Mouse (Mus musculus) forebrain, postnatal 0 days (tissue): Measurements from ENCODE around the gene Rela. TPM values are rescaled to one million over a fixed set of nuclear protein-coding genes. Genes with fewer than 3 reads are reported as not detected.

Experiments
- ATAC-seq: fragments of 200-750 bp; cut with Nextera tagmentation; 2 replicates; pipeline ENCODE4 v1.8.0; 2017; ENCODE audit warnings: mild to moderate bottlenecking, moderate library complexity
- DNase-seq: peaks from one replicate; pipeline ENCODE4 v3.0.0-alpha.2; 2015
- H3K27ac ChIP-seq: fragments of 300-500 bp; sonication (generic); 2 replicates; pipeline ENCODE4 v1.5.1; 2014; ENCODE audit warnings: low read depth, mild to moderate bottlenecking, antibody characterized with exemption, low read length, moderate library complexity, mixed read lengths
- H3K27me3 ChIP-seq: fragments of 300-500 bp; sonication (generic); 2 replicates; pipeline ENCODE4 v1.6.1; 2014; ENCODE audit warnings: mild to moderate bottlenecking, low read length, mixed read lengths; ENCODE audit not compliant: insufficient read depth
- H3K36me3 ChIP-seq: fragments of 300-500 bp; sonication (generic); 2 replicates; pipeline ENCODE4 v1.6.1; 2014; ENCODE audit warnings: mild to moderate bottlenecking, moderate library complexity; ENCODE audit not compliant: insufficient read depth
- H3K4me1 ChIP-seq: fragments of 300-500 bp; sonication (generic); 2 replicates; pipeline ENCODE4 v1.6.1; 2014; ENCODE audit warnings: antibody characterized with exemption; ENCODE audit not compliant: insufficient read depth
- H3K4me2 ChIP-seq: fragments of 300-500 bp; sonication (generic); 2 replicates; pipeline ENCODE4 v1.6.1; 2014; ENCODE audit warnings: low read depth, mild to moderate bottlenecking, moderate library complexity
- H3K4me3 ChIP-seq: fragments of 300-500 bp; sonication (generic); 2 replicates; pipeline ENCODE4 v1.5.1; 2014; ENCODE audit warnings: low read depth, low read length, mixed read lengths
- H3K9ac ChIP-seq: fragments of 300-500 bp; sonication (generic); 2 replicates; pipeline ENCODE4 v1.6.1; 2014; ENCODE audit warnings: mild to moderate bottlenecking
- H3K9me3 ChIP-seq: fragments of 300-500 bp; sonication (generic); 2 replicates; pipeline ENCODE4 v1.6.1; 2016; ENCODE audit warnings: low read length
- CTCF ChIP-seq: sonication (generic); IDR thresholded peaks from 2 replicates; pipeline ENCODE4 v1.5.1; 2016; ENCODE audit warnings: antibody characterized with exemption, control low read depth, low read depth
- WGBS: fragments of 180-500 bp; shearing (Covaris S2); extraction: QIAGEN DNeasy Blood & Tissue Kit; methylation state at CpG from one replicate; pipeline ENCODE4 v1.1.7; 2014; 5-methylcytosine and 5-hydroxymethylcytosine counted together
- polyA plus RNA-seq: library from polyadenylated mRNA; unstranded; fragments of >200 nt; fragmentation: Nextera tagmentation; extraction: Ambion mirVana; gene quantifications from 2 replicates; pipeline ENCODE4 v1.2.1, GENCODE M21; 2015
- total RNA-seq: library from RNA; depleted of rRNA; stranded (reverse); fragments of >200 nt; gene quantifications from 2 replicates; pipeline ENCODE4 v1.2.3, GENCODE M21; 2014

The Rela gene
- total and polyA plus RNA-seq, 2 experiments from 2014 or later = 32.3 to 34.8 TPM

DNA sequence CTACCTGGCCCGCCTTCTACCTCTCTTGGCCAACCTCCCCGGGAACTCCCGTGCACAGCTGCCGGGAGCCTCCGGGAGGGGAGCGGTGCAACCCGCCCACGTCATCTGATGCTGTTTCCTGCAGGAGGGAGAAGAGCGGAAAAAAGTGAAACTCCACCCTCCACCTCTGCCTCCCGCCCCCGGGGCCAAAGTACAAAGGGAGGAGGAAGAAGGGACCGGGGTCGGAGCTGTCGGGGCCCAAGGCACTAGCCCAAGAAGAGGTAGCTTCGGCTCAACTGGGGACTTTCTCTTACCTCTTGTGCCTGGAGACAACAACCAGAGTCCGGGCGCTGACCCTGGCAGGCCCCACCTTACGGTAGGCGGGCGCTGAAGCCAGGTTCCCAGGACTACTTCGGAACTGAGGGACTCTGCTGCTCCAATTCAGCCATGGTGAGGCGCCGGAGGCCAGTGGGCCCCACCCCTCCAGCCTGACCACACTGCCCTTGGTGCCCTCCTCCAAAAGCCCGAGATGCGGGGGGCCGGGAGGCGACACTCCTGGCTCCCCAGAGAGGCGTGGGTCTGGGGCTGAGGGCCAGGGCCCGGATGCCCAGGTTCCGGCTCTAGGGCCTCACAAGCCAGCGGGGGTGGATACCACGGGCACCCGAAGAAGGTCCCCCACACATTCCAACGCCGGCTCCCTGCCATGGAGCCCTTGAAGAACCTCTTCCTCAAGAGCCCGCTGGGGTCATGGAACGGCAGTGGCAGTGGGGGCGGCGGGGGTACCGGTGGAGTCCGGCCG lies 52.5 kb downstream of the Rela start:
- peak overlapping the region; percentile 69 for H3K27ac ChIP-seq
- peak overlapping the region; percentile 69 for H3K4me3 ChIP-seq
- ATAC-seq (peak; percentile 13; the same call in 1 of the 2 replicates), DNase-seq (peak; percentile 61)
- H3K36me3 ChIP-seq = peaks cover 29% of the 10 kb centered on the region
- TF ChIP-seq CTCF = no peak
- H3K4me2 ChIP-seq = peak overlapping the region; percentile 97
- WGBS = 13% methylated on average over 42 of the region's 42 CpGs
- no peaks in the 10 kb centered on the region for H3K9me3 ChIP-seq
- H3K27me3 ChIP-seq = no peaks in the 10 kb centered on the region
- peak overlapping the region; percentile 68 for H3K9ac ChIP-seq
- H3K4me1 ChIP-seq = peaks cover 17% of the 10 kb centered on the region

GRCm38 (mm10) chr19:5690343-5690735 lies 53.1 kb downstream of the Rela start:
- no peaks in the 10 kb centered on the region for H3K9me3 ChIP-seq
- peaks cover 17% of the 10 kb centered on the region for H3K4me1 ChIP-seq
- no peaks in the 10 kb centered on the region for H3K27me3 ChIP-seq
- no peak for TF ChIP-seq CTCF
- H3K27ac ChIP-seq = no peak overlapping the region
- peak overlapping the region; percentile 97 for H3K4me2 ChIP-seq
- ATAC-seq (no peak), DNase-seq (no peak)
- peak overlapping the region; percentile 68 for H3K9ac ChIP-seq
- H3K4me3 ChIP-seq = peak overlapping the region; percentile 69
- WGBS = 72% methylated on average over 15 of the region's 15 CpGs
- H3K36me3 ChIP-seq = peaks cover 23% of the 10 kb centered on the region

DNA sequence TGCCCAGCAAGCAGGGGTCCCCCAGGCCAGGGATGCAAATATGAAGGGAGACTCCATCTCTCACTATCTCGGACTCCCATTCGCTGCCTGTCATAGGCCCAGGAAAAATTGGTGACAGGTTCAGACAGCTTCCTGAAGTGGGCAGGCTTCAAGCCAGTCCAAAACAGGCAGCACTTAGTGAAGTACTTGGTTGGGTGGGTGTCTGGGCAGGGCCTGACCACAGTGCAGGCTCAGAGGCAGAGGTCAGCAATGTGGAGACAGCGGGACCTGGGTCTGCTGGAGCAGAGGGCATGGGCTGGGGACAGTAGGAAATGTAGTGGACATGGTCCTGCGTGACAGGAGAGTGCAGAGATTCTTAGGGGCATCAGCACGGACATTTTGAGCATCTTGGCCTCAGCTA lies 54.3 kb downstream of the Rela start:
- no peaks in the 10 kb centered on the region for H3K9me3 ChIP-seq
- H3K4me2 ChIP-seq = peak overlapping the region; percentile 97
- H3K4me1 ChIP-seq = peaks cover 17% of the 10 kb centered on the region
- DNase-seq = no peak
- no peak for ATAC-seq
- peak overlapping the region; percentile 21; the same call in 1 of the 2 replicates for H3K27ac ChIP-seq
- H3K9ac ChIP-seq = 0 out of 2 replicates have a peak overlapping the region, but pooled peaks have one; percentile 31
- WGBS = 87% methylated on average over 5 of the region's 5 CpGs
- no peaks in the 10 kb centered on the region for H3K27me3 ChIP-seq
- H3K4me3 ChIP-seq = no peak overlapping the region
- H3K36me3 ChIP-seq = peaks cover 18% of the 10 kb centered on the region; the same call in 1 of the 2 replicates
- TF ChIP-seq CTCF = no peak

DNA sequence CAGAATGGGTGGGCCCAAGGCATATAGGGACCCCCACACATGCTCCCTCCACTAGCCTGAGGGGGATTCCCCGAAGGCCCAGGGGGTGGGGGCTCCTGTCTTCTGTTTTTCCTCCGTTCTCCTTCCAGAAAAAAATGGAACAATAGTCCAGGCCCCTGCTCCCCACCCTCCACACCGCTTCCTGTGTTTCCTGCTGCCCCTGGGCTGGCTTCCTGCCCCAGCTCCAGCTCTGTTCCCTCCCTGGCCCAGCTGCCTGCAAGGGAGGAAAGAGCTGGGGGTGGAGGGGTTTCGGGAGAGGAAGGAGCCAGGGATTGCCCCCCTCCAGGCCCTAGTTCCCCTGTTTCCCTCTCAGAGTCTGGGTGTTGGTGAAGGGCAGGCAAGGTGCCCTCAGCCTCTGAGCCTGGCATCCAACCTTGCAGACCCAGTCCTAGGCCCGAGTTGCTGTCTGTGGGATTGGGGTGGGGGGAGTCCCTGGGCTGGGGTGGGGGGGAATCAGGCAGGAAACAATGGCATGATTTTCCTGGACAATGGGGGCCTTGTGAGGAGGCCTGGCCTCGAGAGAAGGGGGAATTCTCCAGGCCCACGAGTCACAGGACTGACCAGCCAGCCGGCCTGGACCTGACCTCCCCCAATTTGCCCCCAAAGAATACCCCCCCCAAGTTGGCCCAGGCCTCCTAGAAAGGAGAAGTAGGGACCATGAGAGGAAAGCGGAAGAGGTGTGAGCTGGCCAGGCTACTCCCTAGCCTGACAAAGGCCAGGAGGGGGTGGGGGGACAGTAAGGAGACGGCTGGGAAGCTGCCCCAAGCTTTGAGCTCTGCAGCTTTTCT lies 55.0 kb downstream of the Rela start:
- H3K36me3 ChIP-seq = peaks cover 25% of the 10 kb centered on the region
- ATAC-seq (no peak), DNase-seq (no peak)
- H3K4me3 ChIP-seq = no peak overlapping the region
- H3K27me3 ChIP-seq = no peaks in the 10 kb centered on the region
- peak overlapping the region; percentile 62 for H3K27ac ChIP-seq
- WGBS = 67% methylated on average over 10 of the region's 10 CpGs
- TF ChIP-seq CTCF = no peak
- H3K9ac ChIP-seq = peak overlapping the region; percentile 31; the same call in 1 of the 2 replicates
- H3K4me1 ChIP-seq = peaks cover 17% of the 10 kb centered on the region
- H3K4me2 ChIP-seq = peak overlapping the region; percentile 97; the same call in 1 of the 2 replicates
- no peaks in the 10 kb centered on the region for H3K9me3 ChIP-seq

DNA sequence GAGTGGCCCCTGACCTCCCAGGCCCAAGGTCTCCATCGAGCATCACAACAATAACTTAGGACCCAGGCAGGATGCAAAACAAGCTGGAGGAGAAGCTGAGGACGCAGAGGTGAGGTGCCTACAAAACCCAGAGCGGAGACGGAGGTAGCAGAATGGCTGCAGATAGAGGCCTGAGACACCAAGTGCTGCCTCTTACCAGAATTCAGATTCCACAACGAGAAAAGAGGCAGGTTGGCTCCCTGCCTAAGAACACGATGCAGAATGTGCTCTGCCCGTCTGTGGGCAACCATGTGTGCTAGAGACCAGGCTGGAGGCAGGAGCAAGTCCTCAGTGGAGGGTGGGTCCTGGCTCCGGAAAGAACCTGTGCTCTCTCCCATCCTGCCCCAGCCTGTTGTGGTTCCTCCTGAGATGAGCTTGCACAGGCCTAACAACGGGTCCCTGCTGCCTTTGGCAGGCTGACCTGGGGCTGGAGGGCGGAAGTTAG lies 55.7 kb downstream of the Rela start:
- Histone ChIP-seq H3K9ac (no peak overlapping the region), H3K27ac (no peak overlapping the region), H3K4me1 (peaks cover 12% of the 10 kb centered on the region; the same call in 1 of the 2 replicates), H3K27me3 (no peaks in the 10 kb centered on the region), H3K4me2 (no peak overlapping the region), H3K36me3 (peaks cover 32% of the 10 kb centered on the region), H3K4me3 (no peak overlapping the region), H3K9me3 (no peaks in the 10 kb centered on the region)
- DNase-seq (no peak), ATAC-seq (no peak)
- 68% methylated on average over 10 of the region's 10 CpGs for WGBS
- no peak for TF ChIP-seq CTCF

DNA sequence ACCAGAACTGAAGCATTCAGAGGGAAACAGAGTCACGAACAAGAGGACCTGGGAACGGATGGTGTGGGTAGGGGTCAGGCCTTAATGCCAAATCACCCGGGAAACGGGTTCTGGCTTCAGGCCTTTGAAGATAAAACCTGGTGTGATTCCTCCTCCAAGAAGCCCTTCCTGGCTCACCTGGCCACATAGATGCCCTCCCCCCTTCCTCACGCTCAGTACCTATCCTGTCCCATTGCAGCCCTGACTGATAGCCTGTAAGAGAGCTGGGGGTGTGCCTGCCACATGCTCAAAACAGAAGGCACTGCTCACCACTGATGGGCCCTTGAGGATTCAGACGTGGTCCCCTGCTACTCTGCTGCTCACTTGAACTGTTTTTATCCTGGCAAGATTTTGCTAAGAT lies 56.5 kb downstream of the Rela start:
- Histone ChIP-seq H3K4me2 (no peak overlapping the region), H3K9me3 (no peaks in the 10 kb centered on the region), H3K4me3 (no peak overlapping the region), H3K27me3 (no peaks in the 10 kb centered on the region), H3K4me1 (peaks cover 11% of the 10 kb centered on the region; the same call in 1 of the 2 replicates), H3K27ac (no peak overlapping the region), H3K9ac (no peak overlapping the region), H3K36me3 (peaks cover 40% of the 10 kb centered on the region)
- 86% methylated on average over 6 of the region's 6 CpGs for whole genome bisulfite sequencing
- ATAC-seq (no peak), DNase-seq (no peak)
- no peak for TF ChIP-seq CTCF
